Mouse (Mus musculus): ENCODE results near the gene Ica1l.

Ica1l gene

DNA sequence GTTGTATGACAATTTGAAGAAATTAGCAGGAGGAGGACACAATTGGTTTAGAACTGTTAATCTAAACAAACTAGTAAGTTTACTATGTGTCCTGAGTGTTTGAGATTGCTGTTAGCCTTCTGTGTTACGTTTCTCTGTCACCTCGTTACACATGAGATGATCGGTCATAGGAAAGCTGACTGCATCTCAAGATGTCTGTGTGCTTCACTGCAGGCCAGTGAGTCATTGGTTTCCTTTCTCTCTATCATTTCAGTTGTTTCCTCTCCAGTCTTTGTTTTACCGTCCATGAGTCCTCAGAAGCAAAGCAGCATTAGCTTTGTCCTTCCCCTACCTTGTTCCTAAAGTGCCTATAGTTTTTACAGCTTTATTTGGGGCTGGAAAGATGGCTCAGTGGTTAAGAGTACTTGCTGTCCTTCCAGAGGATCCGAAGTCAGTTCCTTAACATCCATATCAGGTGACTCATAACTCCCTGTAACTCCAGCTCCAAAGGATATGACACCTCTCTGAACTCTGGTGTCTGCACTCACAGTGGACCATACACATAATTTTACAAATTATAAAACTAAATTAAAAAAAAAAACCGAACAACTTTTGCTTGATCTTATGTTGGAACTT, 76.7 kb downstream of the Ica1l start:
- DNase-seq (ENCODE audit: low spot score in 2 of 2): no peak

DNA sequence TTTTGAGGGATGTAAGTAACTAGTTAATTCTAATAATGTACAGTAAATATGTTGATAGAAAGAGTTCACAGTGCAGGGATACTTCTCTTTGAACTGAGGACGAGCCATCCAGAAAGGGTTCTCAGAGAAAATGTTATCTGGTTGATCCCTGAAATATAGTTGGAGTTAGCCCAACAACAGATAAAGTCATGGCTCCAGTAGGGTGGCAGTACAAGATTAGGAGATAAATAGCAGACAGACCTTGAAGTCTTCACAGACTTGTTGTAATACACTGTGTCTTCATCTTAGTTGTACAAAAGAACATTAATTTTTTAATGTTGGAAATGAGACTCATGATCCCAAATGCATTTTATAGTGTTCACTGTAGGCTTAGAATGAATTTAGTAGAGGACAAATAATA, 83.0 kb downstream of the Ica1l start:
- DNase-seq (ENCODE audit: low spot score in 2 of 2): no peak

DNA sequence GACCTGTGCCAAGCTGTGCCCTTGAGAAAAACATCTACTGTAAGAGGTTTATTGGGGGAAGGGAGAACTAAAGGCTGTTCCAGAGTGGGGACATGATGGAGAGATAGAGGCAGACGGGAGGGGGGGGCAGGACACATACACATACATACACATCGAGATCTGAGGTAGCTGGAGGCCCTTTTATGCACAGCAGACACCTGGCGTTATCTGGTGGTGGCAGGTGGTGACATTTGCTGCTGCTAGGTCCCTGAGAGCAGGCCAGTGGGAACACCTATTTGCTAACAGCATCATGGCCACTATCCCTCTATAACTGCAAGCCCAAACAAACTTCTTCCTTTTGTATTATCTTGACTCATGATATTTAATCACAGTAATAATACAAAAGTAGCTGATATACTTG, 85.8 kb downstream of the Ica1l start:
- DNase-seq (ENCODE audit: low spot score in 2 of 2): no peak

DNA sequence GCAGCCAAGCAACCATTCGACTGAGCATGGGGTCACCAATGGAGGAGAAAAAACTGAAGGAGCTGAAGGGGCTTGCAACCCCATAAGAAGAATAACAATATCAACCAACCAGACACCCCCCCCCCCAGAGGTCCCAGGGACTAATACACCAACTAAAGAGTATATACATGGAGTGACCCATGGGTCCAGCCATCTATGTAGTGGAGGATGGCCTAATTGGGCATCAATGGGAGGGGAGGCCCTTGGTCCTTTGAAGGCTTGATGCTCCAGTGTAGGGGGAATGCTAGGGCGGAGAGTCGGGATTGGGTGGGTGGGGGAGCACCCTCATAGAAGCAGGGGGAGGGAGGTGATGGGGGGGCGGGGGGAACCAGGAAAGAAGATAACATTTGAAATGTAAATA, 95.5 kb downstream of the Ica1l start:
- no peak for DNase-seq (ENCODE audit: low spot score in 2 of 2)

DNA sequence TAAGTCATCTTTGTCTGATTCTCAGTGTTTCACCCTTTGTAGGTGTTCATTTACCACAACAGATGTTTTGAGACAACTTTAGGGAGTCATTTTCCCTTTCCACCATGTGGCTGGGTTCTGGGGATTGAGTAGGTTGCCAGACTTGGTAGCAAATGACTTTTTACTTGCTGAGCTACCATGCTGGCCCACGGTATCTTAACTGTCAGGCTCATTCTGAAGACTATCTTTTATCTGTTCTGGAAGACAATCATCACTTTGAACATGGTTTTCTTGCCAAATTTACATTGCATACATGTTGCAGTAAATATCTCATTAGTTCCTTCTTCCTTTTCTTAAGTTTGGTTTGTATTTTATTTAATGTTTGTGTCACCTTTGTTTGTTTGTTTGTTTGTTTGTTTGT, 97.0 kb downstream of the Ica1l start:
- DNase-seq (ENCODE audit: low spot score in 2 of 2): no peak

DNA sequence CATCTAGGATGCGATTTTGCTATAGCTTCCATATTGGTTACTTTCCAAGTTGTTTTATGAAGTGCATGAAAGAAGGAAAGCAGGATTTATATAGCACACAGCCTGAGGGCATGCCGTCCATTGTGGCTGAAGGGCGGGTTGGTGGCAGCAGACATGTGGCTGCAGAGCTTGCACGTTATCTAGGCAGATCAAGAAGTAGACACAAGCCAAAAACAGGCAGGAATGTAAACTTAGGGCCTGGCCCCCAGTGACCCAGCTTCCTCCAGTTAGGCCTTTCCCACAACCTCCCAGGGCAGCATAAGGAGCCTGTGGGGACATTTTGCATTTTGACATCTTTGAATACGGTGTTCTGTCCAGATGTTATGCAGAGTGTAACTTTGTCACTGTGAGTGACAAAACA, 99.2 kb downstream of the Ica1l start:
- no peak for DNase-seq (ENCODE audit: low spot score in 2 of 2)

DNA sequence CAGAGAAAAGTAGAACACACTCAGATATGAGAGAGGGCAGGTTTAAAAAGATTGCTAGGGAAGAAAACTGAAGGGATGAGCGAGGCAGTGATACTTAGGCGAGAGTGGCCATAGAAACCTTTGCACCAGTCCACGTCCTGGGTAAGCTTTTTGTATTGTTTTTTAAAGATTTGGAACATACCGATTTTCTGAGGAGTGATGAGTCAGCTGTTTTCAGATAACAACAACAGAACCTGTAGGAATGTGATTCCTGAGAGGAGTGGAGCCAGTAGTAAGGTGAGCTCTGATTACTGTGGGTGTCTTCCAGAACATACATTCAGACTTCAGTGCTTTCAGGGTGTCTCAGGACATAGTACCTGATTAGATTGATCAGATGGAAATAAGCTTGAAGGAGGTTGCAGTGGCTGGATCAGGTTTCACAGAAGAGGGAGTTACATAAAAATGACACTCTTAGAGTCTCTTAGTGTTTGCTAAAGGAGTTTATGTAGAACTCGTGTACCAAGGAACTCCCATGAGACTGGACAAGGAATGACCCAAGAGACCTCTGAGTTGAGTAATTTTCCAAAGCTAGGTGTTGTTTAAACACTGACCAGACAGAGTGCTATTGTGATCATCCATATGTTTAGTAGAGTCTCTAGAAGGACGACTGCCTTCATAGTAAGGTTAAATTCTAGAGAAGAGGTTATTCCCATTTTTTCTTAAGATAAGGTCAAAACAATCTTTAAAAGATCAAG, 100.8 kb downstream of the Ica1l start:
- DNase-seq (ENCODE audit: low spot score in 2 of 2): no peak

DNA sequence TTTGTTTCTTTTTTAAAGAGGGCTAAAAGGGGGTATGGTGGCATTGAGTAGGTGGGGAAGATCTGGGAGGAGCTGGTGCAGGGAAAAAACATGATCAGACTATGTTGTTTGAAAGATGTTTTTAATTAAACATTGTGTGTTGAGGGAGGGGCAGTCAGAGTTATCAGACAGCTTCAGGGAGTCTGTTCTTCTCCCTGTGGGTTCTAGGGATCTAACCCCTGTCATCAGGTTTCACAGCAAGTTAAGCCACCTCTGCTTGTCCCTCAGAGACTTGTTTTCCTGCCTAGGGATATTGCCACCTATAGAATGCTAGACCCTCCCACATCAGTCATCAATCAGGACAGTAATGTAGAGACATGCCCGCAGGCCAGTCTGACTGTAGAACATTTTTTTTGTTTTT, 101.9 kb downstream of the Ica1l start:
- no peak for DNase-seq (ENCODE audit: low spot score in 2 of 2)

DNA sequence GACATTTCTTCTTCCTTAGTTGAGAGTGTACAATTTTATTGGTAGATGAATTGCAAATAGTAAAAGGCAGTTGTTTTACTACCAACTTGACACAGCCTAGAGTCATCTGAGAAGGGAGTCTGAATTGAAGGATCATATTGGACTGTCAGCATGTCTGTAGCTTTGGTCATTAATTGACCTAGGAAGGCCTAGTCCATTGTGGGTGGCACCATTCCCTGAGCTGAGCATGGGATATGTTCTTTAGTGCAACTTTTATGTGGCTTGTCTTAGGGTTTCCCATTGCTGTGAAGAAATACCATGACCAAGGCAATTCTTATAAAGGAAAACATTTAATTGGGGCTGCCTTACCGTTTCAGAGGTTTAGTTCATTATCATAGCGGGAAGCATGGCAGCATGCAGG, 110.0 kb downstream of the Ica1l start:
- no peak for DNase-seq (ENCODE audit: low spot score in 2 of 2)

All from cerebellum, postnatal 4 days (tissue).